Mouse (Mus musculus) heart, embryonic 16.5 days (tissue): Measurements from ENCODE around the gene Il10rb. TPM values are rescaled to one million over a fixed set of nuclear protein-coding genes. Genes with fewer than 3 reads are reported as not detected.
"Not testable (repeated sequence)": the region's sequence is repeated elsewhere in the genome, so short reads cannot be mapped to it uniquely, and the experiment has no call there.

ENCODE experiments used
- ATAC-seq: fragments of 200-750 bp; cut with Nextera tagmentation; replicated peaks from 2 replicates; pipeline ENCODE4 v1.8.0; 2017; ENCODE audit warnings: moderate number of reproducible peaks; ENCODE audit not compliant: insufficient read depth, low FRiP score; ENCODE audit errors: extremely low read depth
- H3K27ac ChIP-seq: fragments of 300-500 bp; sonication (generic); 2 replicates; pipeline ENCODE4 v1.5.1; 2014; ENCODE audit warnings: mild to moderate bottlenecking, low read length, control low read depth, moderate library complexity
- H3K27me3 ChIP-seq: fragments of 300-500 bp; sonication (generic); 2 replicates; pipeline ENCODE4 v1.6.1; 2014; ENCODE audit warnings: low read length, mixed read lengths; ENCODE audit not compliant: control insufficient read depth, insufficient read depth
- H3K36me3 ChIP-seq: fragments of 300-500 bp; sonication (generic); 2 replicates; pipeline ENCODE4 v1.6.1; 2014; ENCODE audit not compliant: control insufficient read depth, insufficient read depth
- H3K4me1 ChIP-seq: fragments of 300-500 bp; sonication (generic); 2 replicates; pipeline ENCODE4 v1.6.1; 2014; ENCODE audit warnings: low read length, mixed read lengths; ENCODE audit not compliant: control insufficient read depth, insufficient read depth
- H3K4me2 ChIP-seq: fragments of 300-500 bp; sonication (generic); 2 replicates; pipeline ENCODE4 v1.6.1; 2014; ENCODE audit warnings: low read depth, mild to moderate bottlenecking, control low read depth, low read length
- H3K4me3 ChIP-seq: fragments of 300-500 bp; sonication (generic); 2 replicates; pipeline ENCODE4 v1.5.1; 2014; ENCODE audit warnings: mild to moderate bottlenecking, control low read depth, low read length
- H3K9ac ChIP-seq: fragments of 300-500 bp; sonication (generic); 2 replicates; pipeline ENCODE4 v1.6.1; 2014; ENCODE audit warnings: low read length, control low read depth
- H3K9me3 ChIP-seq: fragments of 300-500 bp; sonication (generic); replicated peaks from 2 replicates; pipeline ENCODE4 v1.6.1; 2016; ENCODE audit warnings: low read length; ENCODE audit not compliant: control insufficient read depth
- WGBS: fragments of 180-500 bp; shearing (Covaris S2); extraction: QIAGEN DNeasy Blood & Tissue Kit; methylation state at CpG from one replicate; pipeline ENCODE4 v1.1.7; 2014; 5-methylcytosine and 5-hydroxymethylcytosine counted together
- polyA plus RNA-seq: library from polyadenylated mRNA; unstranded; fragments of >200 nt; fragmentation: Nextera tagmentation; extraction: Ambion mirVana; gene quantifications from 2 replicates; pipeline ENCODE4 v1.2.1, GENCODE M21; 2015

Gene Il10rb
- polyA plus RNA-seq, 1 experiment from 2014 or later, result 71.3 TPM

- H3K4me2 ChIP-seq, H3K4me3 ChIP-seq, H3K27ac ChIP-seq, H3K9ac ChIP-seq, H3K9me3 ChIP-seq, H3K36me3 ChIP-seq, ATAC-seq, H3K27me3 ChIP-seq: not testable (repeated sequence)
- WGBS, result 73% methylated on average over 1 of the region's 1 CpGs
- peaks cover 10% of the 10 kb centered on the region for H3K4me1 ChIP-seq
Measured at GRCm38 (mm10) chr16:91438599-91438998, 32.6 kb downstream of the Il10rb start.

DNA sequence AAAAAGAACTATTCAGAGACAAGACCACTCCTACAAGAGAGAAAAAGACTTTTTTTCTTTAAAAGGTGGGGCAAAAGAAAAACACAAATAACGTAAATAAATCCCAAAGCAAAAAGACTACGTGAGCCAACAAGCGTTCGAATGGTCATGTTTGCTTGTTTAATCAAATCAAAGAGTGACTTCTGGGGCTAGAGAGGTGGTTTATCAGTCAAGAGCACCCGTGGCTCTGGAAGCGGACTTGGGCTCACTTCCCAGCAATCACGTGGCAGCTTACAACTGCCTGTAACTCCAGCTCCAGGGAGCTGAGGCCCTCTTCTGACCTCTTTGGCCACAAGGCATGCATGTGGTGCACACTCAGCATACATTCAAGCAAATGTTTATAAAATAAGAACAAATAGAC, 35.4 kb downstream of the Il10rb start:
- Histone ChIP-seq H3K4me2 (no peak overlapping the region), H3K36me3 (no peaks in the 10 kb centered on the region), H3K9ac (no peak overlapping the region; the same call in 1 of the 2 replicates), H3K4me3 (no peak overlapping the region), H3K27ac (0 out of 2 replicates have a peak overlapping the region, but pooled peaks have one; percentile 1), H3K9me3 (no peaks in the 10 kb centered on the region), H3K4me1 (peaks cover 9% of the 10 kb centered on the region), H3K27me3 (no peaks in the 10 kb centered on the region)
- peak; percentile 76; the same call in 1 of the 2 replicates for ATAC-seq
- WGBS, result 23% methylated on average over 7 of the region's 7 CpGs

DNA sequence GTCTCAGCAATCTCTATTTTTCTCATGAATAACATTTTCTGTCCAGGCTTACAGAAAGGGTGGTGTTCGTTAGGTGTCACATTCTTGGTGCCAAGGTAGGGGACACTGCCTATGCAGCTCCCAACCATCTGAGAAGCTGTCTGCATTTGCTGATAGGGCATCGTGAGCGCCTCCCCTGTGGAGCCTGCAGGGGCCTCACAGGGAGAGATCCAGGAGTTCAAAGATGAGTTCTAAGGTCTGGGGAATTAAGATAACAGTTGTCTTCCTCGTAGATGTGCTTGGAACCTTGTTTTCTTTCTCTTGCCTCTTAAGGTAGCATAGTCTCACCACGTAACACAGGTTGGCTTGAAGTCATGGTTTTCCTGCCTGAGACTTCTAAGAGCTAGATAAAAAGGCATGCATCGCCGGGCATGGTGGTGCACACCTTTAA, 35.9 kb downstream of the Il10rb start:
- Histone ChIP-seq H3K4me1 (peaks cover 9% of the 10 kb centered on the region), H3K4me2 (no peak overlapping the region), H3K27ac (no peak overlapping the region), H3K9ac (no peak overlapping the region; the same call in 1 of the 2 replicates), H3K27me3 (no peaks in the 10 kb centered on the region), H3K9me3 (no peaks in the 10 kb centered on the region), H3K4me3 (no peak overlapping the region), H3K36me3 (no peaks in the 10 kb centered on the region)
- 54% methylated on average over 7 of the region's 7 CpGs for WGBS
- 0 out of 2 replicates have a peak, but pooled peaks have one; percentile 23 for ATAC-seq

DNA sequence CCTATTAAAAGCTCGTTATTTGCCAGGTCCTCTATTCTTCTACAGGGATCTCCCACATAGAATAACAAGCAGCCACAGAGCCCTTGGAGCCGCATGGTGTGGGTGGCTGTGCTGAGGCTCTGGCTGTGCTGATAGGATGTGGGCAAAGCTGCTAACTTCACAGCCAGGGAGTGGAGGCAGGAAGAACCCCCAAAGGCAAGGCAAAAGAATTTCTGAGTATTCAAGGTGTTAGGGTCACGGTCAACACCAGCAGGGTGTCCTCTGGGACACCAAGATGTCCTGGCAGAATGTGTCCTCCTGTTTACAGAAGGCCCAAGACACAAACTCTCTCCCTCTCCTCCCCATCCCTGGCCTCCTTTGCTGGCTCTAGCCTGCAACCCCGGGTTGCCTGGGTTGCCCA, 36.5 kb downstream of the Il10rb start:
- Histone ChIP-seq H3K4me3 (no peak overlapping the region), H3K4me1 (peaks cover 15% of the 10 kb centered on the region), H3K9me3 (no peaks in the 10 kb centered on the region), H3K4me2 (no peak overlapping the region), H3K27ac (peak overlapping the region; percentile 41; the same call in 1 of the 2 replicates), H3K27me3 (no peaks in the 10 kb centered on the region), H3K9ac (no peak overlapping the region), H3K36me3 (no peaks in the 10 kb centered on the region)
- WGBS, result 60% methylated on average over 4 of the region's 4 CpGs
- no peak for ATAC-seq

DNA sequence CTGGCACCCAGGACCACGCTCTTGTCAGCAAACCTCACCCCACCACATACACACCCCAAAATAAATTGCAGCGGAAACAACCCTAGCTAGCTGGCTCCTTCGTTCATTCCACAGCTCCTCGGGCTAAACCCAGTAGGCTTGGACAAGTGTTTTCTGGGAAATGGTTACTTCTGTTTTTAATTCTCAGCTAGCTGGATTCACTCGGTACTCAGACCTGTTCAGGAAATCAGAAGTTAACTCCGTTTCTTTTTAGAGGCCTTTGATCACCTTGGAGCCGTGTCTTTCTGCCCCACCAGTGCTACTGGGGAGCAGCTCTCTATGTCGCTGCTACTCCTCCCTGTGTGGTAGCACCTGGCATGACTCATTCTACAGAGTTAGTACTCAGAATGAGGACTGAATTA, 37.2 kb downstream of the Il10rb start:
- H3K4me1 ChIP-seq, result peaks cover 19% of the 10 kb centered on the region
- no peak for ATAC-seq
- no peaks in the 10 kb centered on the region for H3K27me3 ChIP-seq
- H3K27ac ChIP-seq, result peak overlapping the region; percentile 41; the same call in 1 of the 2 replicates
- no peak overlapping the region for H3K4me3 ChIP-seq
- H3K36me3 ChIP-seq, result no peaks in the 10 kb centered on the region
- H3K4me2 ChIP-seq, result no peak overlapping the region
- H3K9ac ChIP-seq, result no peak overlapping the region
- 71% methylated on average over 8 of the region's 8 CpGs for WGBS
- H3K9me3 ChIP-seq, result no peaks in the 10 kb centered on the region

GRCm38 (mm10) chr16:91444847-91445246, 38.9 kb downstream of the Il10rb start:
- H3K27me3 ChIP-seq, result no peaks in the 10 kb centered on the region

GRCm38 (mm10) chr16:91445566-91445965, 39.6 kb downstream of the Il10rb start:
- no peak overlapping the region for H3K4me3 ChIP-seq
- WGBS, result 66% methylated on average over 5 of the region's 5 CpGs
- H3K27ac ChIP-seq, result peak overlapping the region; percentile 51; the same call in 1 of the 2 replicates
- H3K4me1 ChIP-seq, result peaks cover 19% of the 10 kb centered on the region
- no peaks in the 10 kb centered on the region for H3K36me3 ChIP-seq
- H3K9ac ChIP-seq, result no peak overlapping the region
- H3K27me3 ChIP-seq, result no peaks in the 10 kb centered on the region
- no peak for ATAC-seq
- H3K4me2 ChIP-seq, result no peak overlapping the region
- no peaks in the 10 kb centered on the region for H3K9me3 ChIP-seq

More at GRCm38 (mm10) chr16:91444847-91445246, 38.9 kb downstream of the Il10rb start:
- Histone ChIP-seq H3K36me3 (no peaks in the 10 kb centered on the region), H3K9me3 (no peaks in the 10 kb centered on the region), H3K4me1 (peaks cover 19% of the 10 kb centered on the region), H3K9ac (no peak overlapping the region), H3K4me3 (no peak overlapping the region), H3K27ac (no peak overlapping the region), H3K4me2 (no peak overlapping the region)
- ATAC-seq, result no peak
- WGBS, result 88% methylated on average over 4 of the region's 4 CpGs

DNA sequence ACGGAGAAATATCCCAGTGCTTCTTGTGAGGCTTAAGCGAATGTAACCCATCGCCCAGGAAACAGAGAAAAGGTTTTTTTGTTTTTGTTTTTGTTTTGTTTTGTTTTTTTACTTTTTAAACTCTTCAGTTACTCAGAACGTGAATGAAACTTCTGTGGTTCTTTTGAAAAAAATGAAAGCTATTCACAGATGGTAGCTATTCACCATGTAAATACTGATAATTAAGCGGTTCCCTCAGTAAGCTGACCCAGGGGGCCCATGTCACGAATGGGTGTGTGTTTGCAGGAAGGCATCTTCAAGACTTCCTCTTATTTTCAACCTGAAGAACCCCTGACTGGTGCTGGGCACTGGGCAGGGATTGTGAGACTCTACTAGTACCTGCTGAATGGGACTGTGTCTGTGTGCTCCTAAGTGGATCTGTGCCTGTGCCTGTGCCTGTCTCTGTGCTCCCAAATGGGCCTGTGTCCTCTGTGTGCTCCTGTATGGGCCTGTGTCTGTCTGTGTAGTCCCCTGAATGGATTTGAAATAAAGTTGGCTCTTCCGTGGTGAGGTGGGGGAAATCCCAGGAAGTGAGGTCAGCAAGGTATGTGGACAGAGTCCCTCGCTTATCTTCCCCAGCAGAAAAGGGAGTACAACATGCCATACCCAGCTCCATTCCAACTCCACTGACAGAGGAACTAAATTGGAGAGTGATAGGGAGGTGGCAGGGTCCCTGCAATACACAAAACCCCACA, 41.0 kb downstream of the Il10rb start:
- H3K27me3 ChIP-seq, result no peaks in the 10 kb centered on the region
- H3K36me3 ChIP-seq, result no peaks in the 10 kb centered on the region
- no peak overlapping the region for H3K4me2 ChIP-seq
- H3K9me3 ChIP-seq, result no peaks in the 10 kb centered on the region
- ATAC-seq, result peak; percentile 5; the same call in 1 of the 2 replicates
- H3K4me3 ChIP-seq, result no peak overlapping the region
- 66% methylated on average over 8 of the region's 8 CpGs for WGBS
- H3K4me1 ChIP-seq, result peaks cover 14% of the 10 kb centered on the region
- H3K27ac ChIP-seq, result peak overlapping the region; percentile 77
- H3K9ac ChIP-seq, result peak overlapping the region; percentile 46

DNA sequence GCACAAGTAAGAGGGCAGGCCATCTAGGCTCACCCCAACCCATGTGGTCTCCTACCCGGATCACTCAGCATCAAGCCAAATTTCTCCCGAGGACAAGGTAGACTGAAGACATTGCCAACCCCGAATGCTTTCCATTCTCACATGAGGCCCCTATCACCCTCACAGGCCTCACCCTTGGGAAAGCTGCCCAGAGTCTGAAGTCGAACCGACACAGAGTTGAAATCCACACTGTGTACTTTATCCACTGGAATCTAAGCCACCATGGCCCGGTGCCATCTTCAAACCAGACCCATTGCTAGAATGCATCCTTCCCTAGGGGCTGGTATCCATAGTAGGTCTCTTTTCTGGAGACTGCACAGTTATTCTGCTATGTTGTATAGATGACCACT, 41.5 kb downstream of the Il10rb start:
- no peak overlapping the region for H3K4me3 ChIP-seq
- no peaks in the 10 kb centered on the region for H3K36me3 ChIP-seq
- peak overlapping the region; percentile 77 for H3K27ac ChIP-seq
- no peaks in the 10 kb centered on the region for H3K9me3 ChIP-seq
- H3K4me1 ChIP-seq, result peaks cover 19% of the 10 kb centered on the region
- no peaks in the 10 kb centered on the region for H3K27me3 ChIP-seq
- no peak overlapping the region for H3K4me2 ChIP-seq
- no peak overlapping the region for H3K9ac ChIP-seq
- WGBS, result 49% methylated on average over 6 of the region's 6 CpGs
- ATAC-seq, result peak; percentile 43
